In the genomic region with DNA sequence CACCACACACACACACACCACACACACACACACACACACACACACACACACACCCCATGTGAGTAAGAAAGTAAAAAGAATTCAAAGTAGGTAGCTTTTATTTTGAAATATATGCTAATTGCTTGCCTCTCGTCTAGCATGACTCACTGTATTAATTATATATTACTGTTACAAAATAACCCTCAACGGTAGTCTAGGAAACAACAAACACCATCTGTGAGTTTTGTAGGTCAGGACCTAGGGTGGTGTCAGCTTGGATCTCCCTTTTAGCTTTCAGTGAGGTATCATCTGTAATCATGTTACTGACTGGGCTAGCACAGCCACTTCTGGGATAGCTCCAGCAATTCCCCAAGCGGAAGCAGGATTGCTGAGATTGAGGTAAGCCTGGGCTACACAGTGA, we compare ENCODE assay signal across 24 mouse cellular contexts. TPM values are rescaled to one million over a fixed set of nuclear protein-coding genes. Genes with fewer than 3 reads are reported as not detected.
DNase-seq lines count a peak whose midpoint lies in the region; ATAC-seq and TF ChIP-seq lines count a peak whose summit lies in the region.
"Had no signal": no experiment of that assay in that cellular context is flagged by ENCODE, and none has a peak within 500 bp of the region (broad histone marks: within the 10 kb centered on the region; RNA-seq: fewer than 3 reads in every experiment).

No protein-coding gene starts in this region.

- H3K27ac ChIP-seq in lung, postnatal 0 days (ENCODE audit: low read length) = no peak overlapping the region
- H3K27ac ChIP-seq in olfactory bulb, adult 2 months (ENCODE audit: insufficient read depth, low read depth, low read length) = peak overlapping the region; percentile 81
- H3K27ac ChIP-seq: hindbrain, embryonic 13.5 days; kidney, embryonic 15.5 days; limb, embryonic 12.5 days; liver, embryonic 15.5 days; lung, embryonic 15.5 days had no signal

- no peak overlapping the region for H3K4me3 ChIP-seq in lung, postnatal 0 days (ENCODE audit: low read depth, low read length)
- no peak overlapping the region for H3K4me3 ChIP-seq in olfactory bulb, adult 2 months (ENCODE audit: insufficient read depth, low read depth, low read length)
- H3K4me3 ChIP-seq: hindbrain, embryonic 13.5 days; limb, embryonic 12.5 days; liver, embryonic 15.5 days; lung, embryonic 15.5 days had no signal

- no peaks in the 10 kb centered on the region for H3K4me1 ChIP-seq in lung, postnatal 0 days (ENCODE audit: insufficient read depth, low read depth, low read length)
- peaks cover 38% of the 10 kb centered on the region for H3K4me1 ChIP-seq in olfactory bulb, adult 2 months (ENCODE audit: control insufficient read depth, insufficient read depth, low read length)
- H3K4me1 ChIP-seq: liver, embryonic 15.5 days had no signal

- no peak overlapping the region for H3K4me2 ChIP-seq in lung, postnatal 0 days (replicated peaks; ENCODE audit: low read depth, low read length)
- H3K4me2 ChIP-seq: liver, embryonic 15.5 days; lung, embryonic 15.5 days had no signal

- TF ChIP-seq EP300 in lung, postnatal 0 days (IDR thresholded peaks at IDR 0.05) = no peak

- H3K9me3 ChIP-seq in lung, postnatal 0 days (ENCODE audit: low read length) = no peaks in the 10 kb centered on the region
- H3K9me3 ChIP-seq: G1E; hindbrain, embryonic 13.5 days; kidney, embryonic 15.5 days; limb, embryonic 12.5 days; liver, embryonic 15.5 days; lung, embryonic 15.5 days had no signal

- WGBS in lung, postnatal 0 days = 73% methylated on average over 3 of the region's 3 CpGs
- WGBS in olfactory bulb, adult 2 months = 18% methylated on average over 3 of the region's 3 CpGs

- TF ChIP-seq POLR2A in olfactory bulb, adult 2 months (IDR thresholded peaks at IDR 0.05; ENCODE audit: insufficient read depth, low read depth, low read length) = no peak

- ATAC-seq in lung, postnatal 0 days = peak; percentile 45; the same call in 1 of the 2 replicates

- intact Hi-C loops in left cerebral cortex, postnatal 4 days (cut with DNase I) = loop anchor here (5.0 to 10.0 kb wide), 2 partner anchors 88 to 200 kb away; no protein-coding TSS in a partner anchor

- TF ChIP-seq CTCF in lung, postnatal 0 days (IDR thresholded peaks at IDR 0.05) = no peak
- TF ChIP-seq CTCF in olfactory bulb, adult 2 months (IDR thresholded peaks at IDR 0.05; ENCODE audit: insufficient read depth, low read depth, low read length) = no peak

- no peaks in the 10 kb centered on the region for H3K36me3 ChIP-seq in lung, postnatal 0 days (ENCODE audit: insufficient read depth, low read length)
- H3K36me3 ChIP-seq: G1E; hindbrain, embryonic 13.5 days; kidney, embryonic 15.5 days; limb, embryonic 12.5 days; liver, embryonic 15.5 days; lung, embryonic 15.5 days had no signal

- H3K9ac ChIP-seq in lung, postnatal 0 days (replicated peaks; ENCODE audit: low read depth) = no peak overlapping the region
- H3K9ac ChIP-seq: kidney, embryonic 15.5 days; liver, embryonic 15.5 days; lung, embryonic 15.5 days had no signal

- no peaks in the 10 kb centered on the region for H3K27me3 ChIP-seq in lung, postnatal 0 days (replicated peaks; ENCODE audit: insufficient read depth, low read length)
- H3K27me3 ChIP-seq: hindbrain, embryonic 13.5 days; lung, embryonic 15.5 days had no signal

- peak; percentile 66 for DNase-seq in lung, postnatal 0 days (ENCODE audit: low spot score)
- DNase-seq in lung, adult 18-20 months = no peak
- peak; percentile 65 for DNase-seq in MN1 (ENCODE audit: low spot score)
- DNase-seq in brain, adult 2 months (ENCODE audit: low read depth, low spot score) = peak; percentile 51
- DNase-seq in thymus, postnatal 36 days = no peak
- no peak for DNase-seq in left cerebral cortex, postnatal 4 days
- DNase-seq: adrenal gland, postnatal 36 days; cerebellum, postnatal 14 days; gastrocnemius, postnatal 25 days; heart, adult 18-20 months; heart, postnatal 4 days; kidney, adult 11 months; kidney, postnatal 25 days; lung, postnatal 36 days; right cerebral cortex, adult 18-20 months; thymus, adult 2 months; thymus, postnatal 4 days had no signal

RNA-seq across cellular contexts. Expression of a gene that starts 32.4 kb away (rescaled TPM):
- polyA plus RNA-seq in lung, postnatal 0 days (2015; fragmentation: Nextera tagmentation; extraction: Ambion mirVana) = 1,257 and 1,264 TPM in 2 replicates
- polyA plus RNA-seq in olfactory bulb, adult 2 months (2012; ENCODE audit: insufficient read depth, insufficient read length, low replicate concordance, missing spikeins) = 1,524 and 1,757 TPM in 2 replicates
- 1,000 to 10,000 TPM; 1,734 to 1,903 TPM for total RNA-seq in left cerebral cortex, postnatal 4 days (2021)

Comparison
In these comparisons a context has a peak if more than half of its experiments do, and no peak if none do; other contexts are left out.
1. DNase-seq: peak in lung, postnatal 0 days (single experiment), MN1 (single experiment) and brain, adult 2 months (single experiment); none in lung, adult 18-20 months (0 of 2), thymus, postnatal 36 days (0 of 2) and left cerebral cortex, postnatal 4 days (single experiment).